Mouse (Mus musculus): ENCODE data around the gene Crtac1.

DNA sequence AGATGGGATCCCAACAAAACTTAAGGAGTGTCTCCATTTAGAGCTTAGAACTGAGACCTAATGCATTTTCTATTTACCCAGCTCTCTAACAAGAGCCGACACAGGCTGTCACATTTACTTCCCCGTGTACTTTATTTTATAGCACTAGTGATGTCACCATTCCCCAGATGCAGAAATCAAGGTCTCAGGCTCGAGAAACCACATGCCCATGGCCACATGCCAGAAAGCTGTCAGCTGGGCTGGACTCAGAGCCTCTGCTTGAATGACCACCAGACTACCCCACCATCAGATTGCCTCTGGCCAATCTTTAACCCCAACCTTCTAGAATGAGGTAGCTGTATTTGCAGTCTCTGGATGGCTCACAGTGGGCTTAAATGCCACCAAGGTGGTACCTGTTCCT, 188.2 kb downstream of the Crtac1 start:
- TF ChIP-seq CTCF (conservative IDR thresholded peaks at IDR 0.05 in 1 of 2, IDR thresholded peaks at IDR 0.05 in 1 of 2; ENCODE audit: low read depth in 2 of 2, low read length in 2 of 2) (no peak), POLR2A (IDR thresholded peaks at IDR 0.05; ENCODE audit: low read depth, low read length) (no peak), MYC (IDR thresholded peaks at IDR 0.05; ENCODE audit: low read depth, low read length) (no peak), JUN (IDR thresholded peaks at IDR 0.05; ENCODE audit: insufficient read depth, low read depth, low read length) (no peak), EP300 (IDR thresholded peaks at IDR 0.05; ENCODE audit: low read length) (no peak), USF2 (conservative IDR thresholded peaks at IDR 0.05; ENCODE audit: low read depth, low read length) (no peak), RCOR1 (conservative IDR thresholded peaks at IDR 0.05; ENCODE audit: low read depth, low read length) (no peak), POLR2AphosphoS2 (IDR thresholded peaks at IDR 0.05; ENCODE audit: low read depth, low read length) (no peak)

Data from CH12.LX (cell line).